Mouse (Mus musculus): Measurements from ENCODE around the gene Creb5.

DNA sequence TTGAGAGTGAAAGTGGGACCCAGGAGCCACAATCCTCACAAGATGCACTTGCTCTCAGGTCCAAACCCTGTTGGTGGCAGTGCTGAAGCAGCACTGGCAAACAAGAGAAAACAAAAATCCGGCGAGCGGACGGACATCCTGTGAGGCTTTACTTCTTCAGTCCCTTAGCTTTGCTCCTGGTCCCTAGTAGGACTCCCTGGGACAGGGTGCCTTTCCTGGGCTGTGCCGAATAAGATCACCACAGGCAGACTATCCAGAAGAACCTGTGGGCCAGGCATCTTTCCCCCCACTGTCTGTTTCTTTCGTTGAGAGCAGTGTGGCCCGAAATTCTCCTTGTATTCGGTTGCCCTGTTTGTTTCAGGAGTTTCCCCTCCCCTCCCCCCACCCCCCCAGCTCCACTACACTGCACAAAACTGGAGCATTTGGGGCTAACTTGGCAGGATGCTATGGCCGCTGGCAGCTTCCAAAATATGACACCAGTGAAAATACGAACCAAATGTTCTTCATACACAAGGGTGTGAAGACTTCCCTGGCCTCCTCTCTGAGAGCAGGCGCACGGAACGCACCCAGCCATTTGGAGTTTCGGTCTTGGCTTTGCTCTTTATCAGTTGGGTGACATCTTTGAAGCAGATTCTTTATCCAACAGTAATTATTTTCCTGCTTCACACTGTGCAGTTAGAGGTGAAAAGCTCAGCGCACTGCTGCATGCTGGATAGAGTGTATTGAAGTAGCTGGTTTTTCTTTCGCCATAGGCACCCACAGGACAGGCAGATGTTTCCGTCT is 32.7 kb downstream of the Creb5 start:
- TF ChIP-seq EP300 (IDR thresholded peaks at IDR 0.05; ENCODE audit: low read depth) (no peak), CTCF (IDR thresholded peaks at IDR 0.05; ENCODE audit: low read depth) (no peak)
